Mouse (Mus musculus) heart, embryonic 10.5 days (tissue): ENCODE measurements around the gene Nradd. TPM values are rescaled to one million over a fixed set of nuclear protein-coding genes. Genes with fewer than 3 reads are reported as not detected.
A peak's percentile ranks its signal among the peaks of the same experiment; 100 is the strongest.

Experiments
- DNase-seq: peaks from one replicate; pipeline ENCODE4 v3.0.0-alpha.2; 2017; ENCODE audit warnings: low spot score
- H3K27ac ChIP-seq: fragments of 300-500 bp; sonication (generic); 2 replicates; pipeline ENCODE4 v1.5.1; 2016; ENCODE audit warnings: mild to moderate bottlenecking
- H3K27me3 ChIP-seq: fragments of 300-500 bp; sonication (generic); 2 replicates; pipeline ENCODE4 v1.6.1; 2016; ENCODE audit warnings: mild to moderate bottlenecking; ENCODE audit not compliant: poor library complexity, insufficient read depth, severe bottlenecking
- H3K36me3 ChIP-seq: fragments of 300-500 bp; sonication (generic); 2 replicates; pipeline ENCODE4 v1.6.1; 2016; ENCODE audit warnings: mild to moderate bottlenecking, moderate library complexity
- H3K4me1 ChIP-seq: fragments of 300-500 bp; sonication (generic); 2 replicates; pipeline ENCODE4 v1.6.1; 2016; ENCODE audit warnings: mild to moderate bottlenecking
- H3K4me3 ChIP-seq: fragments of 300-500 bp; sonication (generic); 2 replicates; pipeline ENCODE4 v1.5.1; 2016; ENCODE audit warnings: mild to moderate bottlenecking, moderate library complexity
- H3K9me3 ChIP-seq: fragments of 300-500 bp; sonication (generic); 2 replicates; pipeline ENCODE4 v1.6.1; 2016; ENCODE audit warnings: mild to moderate bottlenecking, moderate library complexity
- WGBS: fragments of 180-500 bp; shearing (Covaris S2); methylation state at CpG from one replicate; pipeline ENCODE4 v1.1.7; 2016; 5-methylcytosine and 5-hydroxymethylcytosine counted together
- polyA plus RNA-seq: library from polyadenylated mRNA; unstranded; fragments of >200 nt; fragmentation: Nextera tagmentation; extraction: Ambion mirVana; gene quantifications from 2 replicates; pipeline ENCODE4 v1.2.1, GENCODE M21; 2016

Gene Nradd
- polyA plus RNA-seq, 1 experiment from 2014 or later, result 32.3 TPM

DNA sequence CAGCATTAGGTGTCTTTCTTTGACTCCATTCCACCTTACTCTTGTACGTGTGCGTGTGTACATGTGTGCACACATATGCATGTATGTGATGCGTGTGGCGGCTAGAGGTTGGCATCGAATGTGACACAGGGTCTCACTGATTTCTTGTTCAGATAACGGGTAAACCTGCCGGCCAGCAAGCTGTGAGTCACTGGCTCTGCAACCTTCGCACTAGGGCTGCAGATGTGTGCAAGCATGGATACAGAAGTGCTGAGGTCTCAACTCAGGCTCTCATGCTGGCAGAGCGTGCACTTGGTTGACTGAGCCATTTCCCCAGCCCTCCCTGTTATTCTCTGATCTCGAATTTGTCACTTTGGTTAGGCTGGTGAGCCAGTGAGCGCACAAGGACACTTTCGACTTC lies 35.3 kb upstream of the Nradd start:
- H3K36me3 ChIP-seq, result peaks cover 12% of the 10 kb centered on the region; the same call in 1 of the 2 replicates
- DNase-seq, result no peak
- no peak overlapping the region for H3K27ac ChIP-seq
- H3K4me3 ChIP-seq, result no peak overlapping the region
- WGBS, result 88% methylated on average over 12 of the region's 12 CpGs
- peaks cover 44% of the 10 kb centered on the region for H3K4me1 ChIP-seq
- H3K27me3 ChIP-seq, result no peaks in the 10 kb centered on the region
- no peaks in the 10 kb centered on the region for H3K9me3 ChIP-seq

DNA sequence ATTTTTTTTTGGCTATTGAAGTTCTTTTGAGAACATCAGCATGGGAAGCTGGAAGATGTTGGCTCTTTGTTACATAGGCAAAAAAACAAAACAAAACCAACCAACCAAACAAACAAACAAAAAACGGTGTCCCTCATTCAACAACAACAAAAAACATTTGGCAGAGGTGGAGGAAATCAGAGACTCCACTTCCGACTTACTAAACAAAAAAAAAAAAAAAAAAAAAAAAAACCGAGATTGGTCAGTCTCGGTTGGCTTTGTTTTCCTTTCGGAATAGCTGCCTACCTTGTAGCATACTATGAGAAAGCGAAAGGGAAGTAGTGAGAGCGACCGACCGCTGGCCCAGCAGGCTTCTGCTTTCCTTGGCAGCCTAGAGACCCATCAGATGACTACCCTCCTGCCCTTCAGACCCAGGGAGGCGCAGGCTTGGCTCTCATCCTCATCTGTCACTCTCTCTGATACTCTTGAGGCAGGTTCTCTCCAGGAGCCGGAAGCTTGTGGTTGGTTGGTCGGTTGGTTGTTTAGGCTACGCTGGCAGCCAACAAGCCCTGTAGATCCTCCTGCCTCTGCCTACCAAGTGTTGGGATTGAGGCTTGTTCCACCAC lies 33.3 kb upstream of the Nradd start:
- Histone ChIP-seq H3K9me3 (no peaks in the 10 kb centered on the region), H3K4me1 (peaks cover 58% of the 10 kb centered on the region), H3K4me3 (peak overlapping the region; percentile 81), H3K36me3 (peaks cover 12% of the 10 kb centered on the region; the same call in 1 of the 2 replicates), H3K27ac (peak overlapping the region; percentile 97), H3K27me3 (peaks cover 11% of the 10 kb centered on the region)
- 76% methylated on average over 13 of the region's 13 CpGs for WGBS
- DNase-seq, result no peak

DNA sequence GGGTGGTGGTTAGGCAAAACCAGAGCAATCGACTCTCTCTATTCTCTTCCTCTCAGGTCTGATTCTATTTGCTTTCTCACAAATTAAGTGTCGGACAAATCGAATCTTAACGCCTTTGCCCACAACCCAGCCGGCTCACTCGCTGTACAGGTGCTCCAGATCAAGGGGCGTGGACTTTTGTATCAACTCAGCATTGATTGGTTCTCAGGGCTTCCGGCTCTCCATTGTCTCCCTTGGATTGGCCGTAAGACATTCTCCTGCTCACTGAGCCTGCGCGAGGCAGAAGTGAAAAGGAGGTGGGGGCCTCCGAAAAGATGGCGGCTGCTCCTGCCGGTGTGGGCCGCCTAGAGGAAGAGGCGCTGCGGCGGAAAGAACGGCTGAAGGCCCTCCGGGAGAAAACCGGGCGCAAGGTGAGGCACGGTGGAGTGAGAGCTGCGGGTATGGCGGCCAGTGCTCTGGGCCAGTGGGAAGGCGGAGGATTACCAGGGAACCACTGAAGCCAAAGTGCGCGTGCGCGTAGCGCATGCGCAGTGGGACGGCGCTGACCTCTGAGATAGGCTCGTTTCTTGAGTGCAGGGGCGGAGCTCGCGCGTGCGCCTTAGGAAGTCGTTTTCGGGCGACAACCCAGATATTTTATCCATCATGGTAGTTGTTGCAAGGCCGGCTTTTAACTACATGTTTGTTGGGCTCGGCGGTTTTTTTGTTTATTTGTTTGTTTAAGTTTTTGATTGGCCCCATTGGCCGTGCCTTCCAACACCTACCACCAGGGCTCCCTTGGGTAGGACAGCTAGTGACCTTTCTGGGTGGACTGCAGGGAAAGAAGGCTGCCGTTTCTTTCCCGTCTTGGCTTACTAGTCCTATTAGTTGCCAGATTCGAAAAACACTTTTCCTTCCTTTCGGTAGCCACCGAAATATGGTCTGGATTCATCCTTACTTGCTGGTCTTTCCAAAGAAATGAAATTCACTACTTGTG lies 32.3 kb upstream of the Nradd start, which contains the start of gene Ccdc12:
Gene Ccdc12 (plus strand): TSS at position 255 of the 973 bp plus-strand sequence.
- Histone ChIP-seq H3K4me3 (peak within 1 kb of the TSS; percentile 84), H3K27me3 (peaks cover 21% of the 10 kb centered on the region), H3K36me3 (peaks cover 9% of the 10 kb centered on the region; the same call in 1 of the 2 replicates), H3K4me1 (peaks cover 61% of the 10 kb centered on the region), H3K9me3 (no peaks in the 10 kb centered on the region), H3K27ac (peak within 1 kb of the TSS; percentile 97)
- WGBS, result under 1% methylated on average over 50 of the region's 52 CpGs
- peak; percentile 97 for DNase-seq

DNA sequence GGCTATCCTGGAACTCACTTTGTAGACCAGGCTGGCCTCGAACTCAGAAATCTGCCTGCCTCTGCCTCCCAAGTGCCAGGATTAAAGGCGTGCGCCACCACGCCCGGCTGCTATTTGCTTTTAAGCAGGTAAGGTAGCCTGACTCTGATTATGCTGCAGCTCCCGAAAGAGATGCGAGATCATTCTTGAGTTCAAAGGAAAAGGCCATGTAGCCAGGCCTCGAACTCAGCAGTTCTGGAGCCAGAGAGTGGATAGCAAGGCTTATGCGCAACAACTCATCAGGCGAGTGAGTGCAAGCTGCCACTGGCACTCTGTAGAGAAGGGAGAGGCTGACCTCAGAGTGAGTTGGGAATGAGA lies 31.4 kb upstream of the Nradd start:
- 83% methylated on average over 10 of the region's 10 CpGs for WGBS
- H3K36me3 ChIP-seq, result peaks cover 9% of the 10 kb centered on the region; the same call in 1 of the 2 replicates
- H3K27ac ChIP-seq, result peak overlapping the region; percentile 97
- H3K4me3 ChIP-seq, result peak overlapping the region; percentile 81
- DNase-seq, result no peak
- H3K9me3 ChIP-seq, result no peaks in the 10 kb centered on the region
- H3K4me1 ChIP-seq, result peaks cover 58% of the 10 kb centered on the region
- H3K27me3 ChIP-seq, result peaks cover 30% of the 10 kb centered on the region

DNA sequence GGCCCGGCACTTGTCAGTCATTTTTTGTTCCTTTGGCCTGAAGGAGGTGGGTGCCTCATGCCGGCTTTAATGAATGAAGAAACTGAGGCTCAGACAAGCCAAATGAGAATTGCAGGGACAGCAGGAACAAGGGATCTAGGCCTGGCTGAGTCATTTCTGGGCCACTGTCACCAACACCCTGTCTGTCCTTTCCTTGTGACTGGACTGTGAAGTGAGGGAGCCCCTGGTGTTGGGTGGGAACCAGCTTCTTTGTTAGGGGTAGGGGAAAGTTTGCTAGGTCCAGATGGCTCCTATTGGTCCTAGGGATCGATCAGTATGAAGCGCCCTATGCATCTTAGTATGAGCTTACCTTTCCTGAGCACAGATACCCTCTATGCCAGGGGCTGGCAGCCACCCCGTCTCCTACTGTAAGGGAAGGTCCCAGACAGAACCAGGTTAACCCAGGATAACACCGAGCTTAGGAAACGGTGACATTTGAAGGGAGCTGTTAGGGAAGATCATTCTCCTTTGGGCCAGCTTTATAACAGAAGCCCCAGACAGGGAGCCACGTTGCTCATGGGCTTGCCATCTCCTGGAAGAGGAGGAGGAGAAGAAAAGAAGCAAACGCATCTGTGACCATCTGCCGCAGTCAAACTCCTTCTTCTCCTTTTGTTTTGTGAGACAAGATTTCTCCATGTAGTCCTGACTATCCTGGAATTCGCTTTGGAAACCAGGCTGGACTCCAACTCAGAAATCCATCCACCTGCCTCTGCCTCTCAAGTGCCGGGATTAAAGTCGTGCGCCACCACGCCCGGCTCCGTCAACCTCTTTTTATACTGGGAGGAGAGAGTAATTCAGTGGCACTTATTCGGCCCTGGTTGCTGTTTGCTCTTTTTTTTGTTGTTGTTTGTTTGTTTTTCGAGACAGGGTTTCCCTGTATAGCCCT lies 30.7 kb upstream of the Nradd start:
- DNase-seq, result no peak
- H3K4me3 ChIP-seq, result peak overlapping the region; percentile 84
- H3K4me1 ChIP-seq, result peaks cover 58% of the 10 kb centered on the region
- H3K27ac ChIP-seq, result peak overlapping the region; percentile 90
- H3K9me3 ChIP-seq, result no peaks in the 10 kb centered on the region
- H3K27me3 ChIP-seq, result peaks cover 30% of the 10 kb centered on the region
- H3K36me3 ChIP-seq, result peaks cover 7% of the 10 kb centered on the region; the same call in 1 of the 2 replicates
- 80% methylated on average over 19 of the region's 19 CpGs for WGBS

DNA sequence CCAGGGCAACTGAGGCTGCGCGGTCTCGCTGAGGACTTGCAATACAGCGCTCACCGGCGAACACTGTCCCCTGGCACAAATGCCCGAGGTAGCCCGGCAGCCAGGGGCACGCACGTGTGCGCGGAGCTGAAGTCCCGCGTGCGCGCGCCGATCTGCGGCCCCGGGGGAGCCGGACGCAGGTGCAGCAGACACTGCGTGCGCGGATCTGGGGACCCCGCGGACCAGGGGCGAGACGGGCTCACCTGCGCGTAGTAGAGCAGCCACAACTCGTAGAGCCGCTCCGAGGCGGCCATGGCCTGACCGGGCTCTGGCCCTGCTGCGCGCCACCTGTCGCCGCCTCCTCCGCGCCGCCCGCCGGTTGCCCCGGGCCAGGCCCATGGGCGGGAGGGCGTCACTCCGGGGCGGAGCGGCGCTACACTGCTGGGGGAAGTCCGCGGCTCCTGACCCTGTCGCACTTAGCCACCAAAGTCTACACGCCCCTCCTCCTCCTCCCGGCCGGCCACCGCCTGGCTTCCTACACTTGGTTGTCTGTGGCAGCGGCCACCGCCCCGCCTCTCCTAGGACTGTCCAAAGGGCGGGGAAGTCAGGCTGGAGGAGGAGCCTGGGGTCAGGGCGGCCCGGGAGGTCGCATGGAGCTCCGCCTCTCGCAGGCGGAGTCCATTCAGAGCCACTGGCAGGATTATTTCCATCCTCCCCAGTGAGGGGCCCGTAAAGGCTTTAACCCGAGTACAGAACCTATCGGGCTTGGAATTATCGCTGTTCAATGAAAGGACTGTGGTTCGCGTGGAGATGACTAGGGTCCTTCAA lies 29.6 kb upstream of the Nradd start, which contains the start of gene Nbeal2:
Gene Nbeal2 (minus strand): TSS at position 507 of the 807 bp plus-strand sequence.
- DNase-seq, result peak; percentile 98
- Histone ChIP-seq H3K36me3 (no peaks in the 10 kb centered on the region), H3K4me3 (peak within 1 kb of the TSS; percentile 84), H3K27ac (peak within 1 kb of the TSS; percentile 90), H3K27me3 (peaks cover 30% of the 10 kb centered on the region), H3K9me3 (no peaks in the 10 kb centered on the region), H3K4me1 (peaks cover 58% of the 10 kb centered on the region)
- under 1% methylated on average over 73 of the region's 75 CpGs for WGBS

DNA sequence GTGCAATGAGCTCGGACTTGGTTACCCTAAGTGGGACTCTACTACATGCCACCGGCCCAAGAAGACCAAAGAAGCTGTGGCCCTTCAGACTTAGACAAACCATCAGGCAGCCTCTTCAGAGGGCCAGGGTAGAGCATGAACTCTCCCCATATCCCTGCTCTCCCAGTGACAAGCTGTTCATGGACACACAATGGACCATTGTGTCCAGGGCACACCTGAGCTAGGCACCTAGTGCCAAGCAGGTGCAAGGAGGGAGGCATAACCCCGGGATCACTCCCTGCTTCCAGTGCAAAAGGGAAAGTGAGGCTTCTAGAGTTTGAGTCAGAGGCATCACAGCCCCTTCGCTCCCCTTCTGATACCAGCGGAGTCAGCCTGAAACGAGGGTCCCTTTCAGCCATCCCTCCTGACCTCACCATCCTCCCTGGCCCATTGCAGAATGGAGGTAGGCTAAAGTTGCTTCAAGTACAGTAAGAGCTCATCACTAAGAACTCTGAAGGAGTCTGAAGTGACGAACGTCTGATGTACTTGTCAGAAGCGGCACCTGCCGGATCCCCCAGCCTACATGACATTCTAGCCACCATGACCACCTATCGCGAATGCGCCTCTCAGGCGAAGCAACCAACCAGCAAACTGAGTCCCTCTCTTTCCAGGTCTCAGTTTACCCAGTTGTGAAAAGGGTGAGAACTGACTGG lies 28.9 kb upstream of the Nradd start:
- H3K27ac ChIP-seq, result peak overlapping the region; percentile 90
- DNase-seq, result no peak
- H3K9me3 ChIP-seq, result no peaks in the 10 kb centered on the region
- peaks cover 30% of the 10 kb centered on the region for H3K27me3 ChIP-seq
- H3K36me3 ChIP-seq, result no peaks in the 10 kb centered on the region
- WGBS, result 20% methylated on average over 14 of the region's 14 CpGs
- H3K4me1 ChIP-seq, result peaks cover 63% of the 10 kb centered on the region
- H3K4me3 ChIP-seq, result peak overlapping the region; percentile 84

DNA sequence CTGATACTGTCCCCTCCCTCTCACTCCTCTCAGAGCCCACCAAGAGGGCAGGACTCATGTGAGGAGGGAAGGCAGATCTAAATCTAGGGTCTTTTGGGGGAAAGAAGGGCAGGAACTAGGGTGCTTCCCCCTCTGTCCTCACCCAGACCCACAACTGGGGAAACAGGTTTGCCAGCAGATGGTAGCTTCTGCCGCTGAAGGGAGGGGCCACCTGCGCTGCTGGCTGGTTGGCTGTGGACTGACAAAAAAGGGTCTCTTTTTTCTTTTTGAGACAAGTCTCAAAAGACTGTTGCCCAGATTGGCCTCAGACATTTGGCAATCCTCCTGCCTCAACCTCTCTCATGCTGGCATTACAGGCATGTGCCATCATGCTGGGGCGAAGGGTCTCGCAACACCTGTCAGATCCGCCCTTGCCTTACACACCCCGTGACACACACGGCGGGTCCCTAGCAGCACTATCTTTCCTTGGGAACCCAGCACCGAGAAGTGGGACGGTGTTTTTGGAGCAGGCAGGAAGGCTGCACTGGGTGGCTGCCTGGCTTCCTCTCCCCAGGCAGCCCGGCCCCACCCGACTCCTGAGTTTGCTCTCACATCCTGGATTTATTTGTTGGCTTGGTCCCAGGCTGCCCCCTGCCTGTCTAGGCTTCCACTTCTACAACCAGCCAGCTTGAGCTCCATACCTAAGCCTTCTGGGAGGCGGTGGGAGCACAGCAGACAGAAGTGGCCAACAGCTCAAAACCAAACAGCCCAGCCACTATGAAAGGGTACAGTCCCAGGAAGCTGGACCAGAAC lies 27.9 kb upstream of the Nradd start:
- Histone ChIP-seq H3K9me3 (no peaks in the 10 kb centered on the region), H3K27ac (peak overlapping the region; percentile 90), H3K4me1 (peaks cover 58% of the 10 kb centered on the region), H3K4me3 (peak overlapping the region; percentile 84), H3K27me3 (peaks cover 30% of the 10 kb centered on the region), H3K36me3 (no peaks in the 10 kb centered on the region)
- 27% methylated on average over 13 of the region's 13 CpGs for WGBS
- DNase-seq, result no peak

DNA sequence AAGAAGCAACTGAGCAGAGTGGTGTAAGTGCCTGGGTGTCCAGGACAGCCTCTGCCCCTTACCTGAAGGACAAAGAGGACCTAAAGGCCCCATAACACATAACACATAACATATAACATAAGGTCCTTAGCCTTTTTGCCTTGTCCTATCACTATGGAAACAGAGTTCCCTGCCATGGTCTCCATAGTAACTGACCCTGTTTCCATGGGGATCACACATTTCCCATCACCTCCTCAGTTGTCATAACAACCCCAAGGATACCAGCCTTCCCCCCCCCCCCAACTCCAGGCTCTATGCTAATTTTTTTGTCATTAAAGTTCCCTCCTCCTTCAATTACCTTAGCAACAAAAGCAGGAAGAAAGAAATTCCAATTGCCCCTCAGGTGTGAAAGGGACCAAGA lies 25.5 kb upstream of the Nradd start:
- DNase-seq, result no peak
- H3K4me3 ChIP-seq, result no peak overlapping the region
- H3K27ac ChIP-seq, result no peak overlapping the region
- peaks cover 49% of the 10 kb centered on the region for H3K4me1 ChIP-seq
- no peaks in the 10 kb centered on the region for H3K9me3 ChIP-seq
- H3K27me3 ChIP-seq, result peaks cover 30% of the 10 kb centered on the region
- no peaks in the 10 kb centered on the region for H3K36me3 ChIP-seq

DNA sequence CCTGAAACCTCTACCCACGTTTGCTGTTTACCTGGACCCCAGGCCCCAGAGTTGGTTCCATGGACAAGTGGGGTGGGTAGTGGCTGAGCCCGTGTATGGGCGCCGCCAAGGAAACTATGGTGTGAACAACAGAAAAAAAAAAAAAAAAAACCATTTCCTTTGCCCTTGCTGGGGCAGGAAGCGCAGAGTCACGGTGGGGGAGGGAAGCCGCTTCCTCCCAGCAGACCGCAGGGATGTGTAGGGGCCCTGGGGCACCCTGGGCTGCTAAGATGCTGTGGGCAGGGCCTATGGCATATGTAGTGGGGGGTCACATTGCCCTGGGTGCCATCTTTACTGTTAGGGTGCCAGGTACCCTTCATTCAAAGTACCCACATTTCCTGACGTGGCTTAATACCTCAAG lies 21.0 kb upstream of the Nradd start:
- Histone ChIP-seq H3K9me3 (no peaks in the 10 kb centered on the region), H3K36me3 (no peaks in the 10 kb centered on the region), H3K27ac (peak overlapping the region; percentile 60; the same call in 1 of the 2 replicates), H3K4me1 (peaks cover 37% of the 10 kb centered on the region), H3K4me3 (no peak overlapping the region), H3K27me3 (0 out of 2 replicates have a peak, but pooled peaks cover 4% of the 10 kb centered on the region)
- 62% methylated on average over 9 of the region's 9 CpGs for WGBS
- DNase-seq, result no peak

DNA sequence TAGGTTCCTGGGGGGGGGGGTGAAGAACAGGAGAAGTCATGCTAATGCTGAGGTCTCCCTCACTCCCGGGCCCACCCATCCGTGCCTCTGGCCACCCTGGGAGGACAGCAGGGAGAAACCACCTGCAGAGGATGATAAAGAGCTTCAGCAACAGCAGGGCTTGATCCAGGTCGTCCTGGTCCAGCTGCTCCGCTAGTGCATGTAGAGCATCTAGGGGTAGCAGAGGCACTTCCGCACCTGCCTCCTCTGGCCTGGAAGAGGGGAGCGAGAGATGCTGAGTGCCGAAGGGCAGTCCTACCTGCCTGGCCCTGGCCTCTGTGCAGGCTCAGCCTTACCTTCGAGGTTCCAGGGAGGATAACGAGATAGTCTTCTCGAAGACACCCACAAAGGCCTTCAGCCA lies 20.0 kb upstream of the Nradd start:
- Histone ChIP-seq H3K9me3 (no peaks in the 10 kb centered on the region), H3K36me3 (no peaks in the 10 kb centered on the region), H3K4me1 (peaks cover 35% of the 10 kb centered on the region), H3K27ac (peak overlapping the region; percentile 63; the same call in 1 of the 2 replicates), H3K27me3 (0 out of 2 replicates have a peak, but pooled peaks cover 4% of the 10 kb centered on the region), H3K4me3 (no peak overlapping the region)
- WGBS, result 76% methylated on average over 10 of the region's 10 CpGs
- DNase-seq, result no peak
